ENCODE assay signal across 10 mouse cellular contexts in genomic region chr7:135598303-135598855, GRCm38 (mm10).
DNase-seq lines count a peak whose midpoint lies in the region; ATAC-seq and TF ChIP-seq lines count a peak whose summit lies in the region.
"Had no signal": no experiment of that assay in that cellular context is flagged by ENCODE, and none has a peak within 500 bp of the region (broad histone marks: within the 10 kb centered on the region; RNA-seq: fewer than 3 reads in every experiment).

No protein-coding gene starts in this region.

- H3K27ac ChIP-seq in intestine, embryonic 15.5 days: no peak overlapping the region
- no peak overlapping the region for H3K27ac ChIP-seq in intestine, embryonic 16.5 days (ENCODE audit: low read length)
- peak overlapping the region; percentile 99 for H3K27ac ChIP-seq in MEL (ENCODE audit: control insufficient read depth, low read depth, low read length)
- peak overlapping the region; percentile 74 for H3K27ac ChIP-seq in heart, embryonic 16.5 days (ENCODE audit: low read length)
- H3K27ac ChIP-seq in hindbrain, embryonic 16.5 days (ENCODE audit: low read depth, low read length): no peak overlapping the region
- H3K27ac ChIP-seq: kidney, postnatal 0 days had no signal

- H3K36me3 ChIP-seq in intestine, embryonic 15.5 days: no peaks in the 10 kb centered on the region
- no peaks in the 10 kb centered on the region for H3K36me3 ChIP-seq in intestine, embryonic 16.5 days (ENCODE audit: control insufficient read depth, insufficient read depth, low read length)
- peaks cover 0 to 81% of the 10 kb centered on the region in 2 experiments; a peak in 2 of 4 replicates for H3K36me3 ChIP-seq in MEL (ENCODE audit: control insufficient read depth in 1 of 2, insufficient read depth in 2 of 2, low read length in 2 of 2)
- no peaks in the 10 kb centered on the region for H3K36me3 ChIP-seq in heart, embryonic 16.5 days (ENCODE audit: control insufficient read depth, insufficient read depth)
- no peaks in the 10 kb centered on the region for H3K36me3 ChIP-seq in hindbrain, embryonic 16.5 days (ENCODE audit: control insufficient read depth, insufficient read depth, low read length)

- TF ChIP-seq CTCF in MEL (IDR thresholded peaks at IDR 0.05 in 2 of 3, conservative IDR thresholded peaks at IDR 0.05 in 1 of 3; ENCODE audit: control insufficient read depth in 1 of 3, insufficient read depth in 1 of 3, low read depth in 2 of 3, low read length in 3 of 3, poor library complexity in 1 of 3, severe bottlenecking in 1 of 3): no peak

- H3K4me1 ChIP-seq in intestine, embryonic 15.5 days (replicated peaks): peaks cover 23% of the 10 kb centered on the region; the same call in 1 of the 2 replicates
- H3K4me1 ChIP-seq in intestine, embryonic 16.5 days (ENCODE audit: control insufficient read depth, insufficient read depth, low read length): peaks cover 21% of the 10 kb centered on the region
- H3K4me1 ChIP-seq in MEL (ENCODE audit: control insufficient read depth in 1 of 2, insufficient read depth in 2 of 2, low read length in 2 of 2): peaks cover 34 to 74% of the 10 kb centered on the region in 2 experiments
- H3K4me1 ChIP-seq in heart, embryonic 16.5 days (ENCODE audit: control insufficient read depth, insufficient read depth, low read length): peaks cover 50% of the 10 kb centered on the region
- H3K4me1 ChIP-seq in hindbrain, embryonic 16.5 days (ENCODE audit: control insufficient read depth, insufficient read depth, low read depth, low read length): peaks cover 7% of the 10 kb centered on the region

- no peaks in the 10 kb centered on the region for H3K27me3 ChIP-seq in intestine, embryonic 15.5 days (replicated peaks)
- no peaks in the 10 kb centered on the region for H3K27me3 ChIP-seq in intestine, embryonic 16.5 days (replicated peaks; ENCODE audit: control insufficient read depth, insufficient read depth, low read length)
- no peaks in the 10 kb centered on the region for H3K27me3 ChIP-seq in MEL (ENCODE audit: control insufficient read depth in 1 of 2, insufficient read depth in 2 of 2, low read length in 2 of 2)
- H3K27me3 ChIP-seq in heart, embryonic 16.5 days (ENCODE audit: control insufficient read depth, insufficient read depth, low read length): no peaks in the 10 kb centered on the region
- no peaks in the 10 kb centered on the region for H3K27me3 ChIP-seq in hindbrain, embryonic 16.5 days (replicated peaks; ENCODE audit: control insufficient read depth, insufficient read depth, low read length)

- 53% methylated on average over 7 of the region's 7 CpGs for WGBS in intestine, embryonic 15.5 days
- WGBS in intestine, embryonic 16.5 days: 63% methylated on average over 7 of the region's 7 CpGs
- 48% methylated on average over 7 of the region's 7 CpGs for WGBS in heart, embryonic 16.5 days
- WGBS in hindbrain, embryonic 16.5 days: 75% methylated on average over 7 of the region's 7 CpGs

- TF ChIP-seq EP300 in MEL (IDR thresholded peaks at IDR 0.05; ENCODE audit: low read depth in 1 of 2, low read length in 2 of 2): no peak

- TF ChIP-seq POLR2A in MEL (IDR thresholded peaks at IDR 0.05; ENCODE audit: control insufficient read depth in 1 of 2, insufficient read depth in 1 of 2, low read depth in 1 of 2, low read length in 2 of 2, poor library complexity in 1 of 2): peak; percentile 23 to 70; a peak in 2 of 4 replicates

- H3K9me3 ChIP-seq in intestine, embryonic 15.5 days: no peaks in the 10 kb centered on the region
- no peaks in the 10 kb centered on the region for H3K9me3 ChIP-seq in intestine, embryonic 16.5 days (ENCODE audit: control insufficient read depth, low read length)
- H3K9me3 ChIP-seq in MEL (replicated peaks; ENCODE audit: insufficient read depth, low read length): no peaks in the 10 kb centered on the region
- no peaks in the 10 kb centered on the region for H3K9me3 ChIP-seq in heart, embryonic 16.5 days (replicated peaks; ENCODE audit: control insufficient read depth, low read length)
- H3K9me3 ChIP-seq in hindbrain, embryonic 16.5 days (ENCODE audit: control insufficient read depth, low read length): no peaks in the 10 kb centered on the region

- no peak for TF ChIP-seq RAD21 in MEL (IDR thresholded peaks at IDR 0.05; ENCODE audit: low read depth, low read length)

- no peak overlapping the region for H3K4me2 ChIP-seq in intestine, embryonic 15.5 days (replicated peaks)
- H3K4me2 ChIP-seq in intestine, embryonic 16.5 days (ENCODE audit: low read depth, low read length): no peak overlapping the region
- no peak overlapping the region for H3K4me2 ChIP-seq in heart, embryonic 16.5 days (ENCODE audit: low read depth, low read length)
- no peak overlapping the region for H3K4me2 ChIP-seq in hindbrain, embryonic 16.5 days (ENCODE audit: low read length)

- H3K9ac ChIP-seq in intestine, embryonic 15.5 days: no peak overlapping the region
- no peak overlapping the region for H3K9ac ChIP-seq in intestine, embryonic 16.5 days (ENCODE audit: low read depth, low read length)
- H3K9ac ChIP-seq in MEL (ENCODE audit: control insufficient read depth, low read depth, low read length, poor library complexity, severe bottlenecking): peak overlapping the region; percentile 80
- H3K9ac ChIP-seq in heart, embryonic 16.5 days (ENCODE audit: low read length): no peak overlapping the region; the same call in 1 of the 2 replicates
- H3K9ac ChIP-seq in hindbrain, embryonic 16.5 days (ENCODE audit: low read depth, low read length): no peak overlapping the region

- peaks cover 19% of the 10 kb centered on the region for H3K79me2 ChIP-seq in MEL (ENCODE audit: control insufficient read depth, insufficient read depth, low read length, poor library complexity)

- ATAC-seq in intestine, embryonic 15.5 days: peak; percentile 24; the same call in 1 of the 2 replicates
- ATAC-seq in intestine, embryonic 16.5 days: no peak
- no peak for ATAC-seq in heart, embryonic 16.5 days (replicated peaks; ENCODE audit: extremely low read depth, insufficient read depth, low FRiP score)
- ATAC-seq in megakaryocyte, adult 5-6 weeks (ENCODE audit: poor library complexity, severe bottlenecking): peak; percentile 65
- no peak for ATAC-seq in hindbrain, embryonic 16.5 days

- H3K4me3 ChIP-seq in intestine, embryonic 15.5 days (replicated peaks): no peak overlapping the region
- H3K4me3 ChIP-seq in intestine, embryonic 16.5 days (ENCODE audit: low read length): no peak overlapping the region
- peak overlapping the region in 1 of 2 experiments; percentile 14; a peak in 2 of 4 replicates for H3K4me3 ChIP-seq in MEL (ENCODE audit: control insufficient read depth in 1 of 2, insufficient read depth in 1 of 2, low read depth in 2 of 2, low read length in 2 of 2)
- no peak overlapping the region for H3K4me3 ChIP-seq in heart, embryonic 16.5 days (ENCODE audit: low read length)
- no peak overlapping the region for H3K4me3 ChIP-seq in hindbrain, embryonic 16.5 days (ENCODE audit: low read length)

- peak; percentile 97 for DNase-seq in MEL (ENCODE audit: low read depth, low spot score)
- no peak for DNase-seq in adrenal gland, adult 18-20 months (ENCODE audit: low spot score in 2 of 2)
- no peak for DNase-seq in adipocyte (ENCODE audit: low spot score)
- DNase-seq: gastrocnemius, postnatal 10 days had no signal

TF ChIP-seq in MEL, 35 proteins besides CTCF, POLR2A, EP300 and RAD21:
- peak; percentile 84 for TF ChIP-seq TBP (IDR thresholded peaks at IDR 0.05; ENCODE audit: low read depth, low read length)
- TF ChIP-seq TAL1 (IDR thresholded peaks at IDR 0.05; ENCODE audit: low read length): peak; percentile 98
- TF ChIP-seq MAFK (IDR thresholded peaks at IDR 0.05; ENCODE audit: borderline replicate concordance, low read depth, low read length): no peak
- TF ChIP-seq GATA1 (IDR thresholded peaks at IDR 0.05; ENCODE audit: low read depth, low read length): peak; percentile 97
- TF ChIP-seq MAX (IDR thresholded peaks at IDR 0.05; ENCODE audit: low read length): no peak
- TF ChIP-seq ZC3H11A (IDR thresholded peaks at IDR 0.05; ENCODE audit: low read depth, low read length): no peak
- no peak for TF ChIP-seq HCFC1 (IDR thresholded peaks at IDR 0.05; ENCODE audit: low read depth, low read length)
- no peak for TF ChIP-seq USF2 (IDR thresholded peaks at IDR 0.05; ENCODE audit: borderline replicate concordance in 1 of 2, insufficient read depth in 1 of 2, low read depth in 1 of 2, low read length in 2 of 2)
- TF ChIP-seq MAZ (IDR thresholded peaks at IDR 0.05; ENCODE audit: low read depth, low read length): no peak

Comparison
In these comparisons a context has a peak if more than half of its experiments do, and no peak if none do; other contexts are left out.
1. ATAC-seq: peak in intestine, embryonic 15.5 days (single experiment) and megakaryocyte, adult 5-6 weeks (single experiment); none in intestine, embryonic 16.5 days (single experiment), heart, embryonic 16.5 days (single experiment) and hindbrain, embryonic 16.5 days (single experiment).
2. H3K27ac ChIP-seq: peak in MEL (single experiment) and heart, embryonic 16.5 days (single experiment); none in intestine, embryonic 15.5 days (single experiment), intestine, embryonic 16.5 days (single experiment) and hindbrain, embryonic 16.5 days (single experiment).